ENCODE assay signal across 8 mouse cellular contexts in genomic region chr11:72940208-72941143, GRCm38 (mm10). TPM values are rescaled to one million over a fixed set of nuclear protein-coding genes. Genes with fewer than 3 reads are reported as not detected.
A peak's percentile ranks its signal among the peaks of the same experiment; 100 is the strongest.
DNase-seq lines count a peak whose midpoint lies in the region; ATAC-seq and TF ChIP-seq lines count a peak whose summit lies in the region.

No protein-coding gene starts in this region.

- no peaks in the 10 kb centered on the region for H3K27me3 ChIP-seq in kidney, embryonic 16.5 days (ENCODE audit: insufficient read depth, low read length)
- no peaks in the 10 kb centered on the region for H3K27me3 ChIP-seq in stomach, postnatal 0 days (ENCODE audit: control insufficient read depth, insufficient read depth, low read length)

- ATAC-seq in kidney, embryonic 16.5 days (ENCODE audit: low FRiP score, low TSS enrichment): no peak
- peak; percentile 79 for ATAC-seq in stomach, postnatal 0 days (ENCODE audit: low FRiP score, low TSS enrichment)

- H3K27ac ChIP-seq in kidney, embryonic 16.5 days (ENCODE audit: low read length): no peak overlapping the region
- H3K27ac ChIP-seq in macrophage: peak overlapping the region; percentile 19; the same call in 1 of the 2 replicates
- H3K27ac ChIP-seq in stomach, postnatal 0 days (replicated peaks): peak overlapping the region; percentile 63; the same call in 1 of the 2 replicates

- TF ChIP-seq CTCF in stomach, postnatal 0 days (IDR thresholded peaks at IDR 0.05; ENCODE audit: low read depth): peak; percentile 84

- peak overlapping the region; percentile 19 for H3K4me3 ChIP-seq in kidney, embryonic 16.5 days (ENCODE audit: low read length)
- peak overlapping the region; percentile 28 for H3K4me3 ChIP-seq in macrophage (ENCODE audit: inconsistent target)
- H3K4me3 ChIP-seq in stomach, postnatal 0 days (ENCODE audit: low read depth, low read length): peak overlapping the region; percentile 43

- 44% methylated on average over 20 of the region's 20 CpGs for WGBS in kidney, embryonic 16.5 days
- whole genome bisulfite sequencing in macrophage (ENCODE audit: missing documents): 42% methylated on average over 20 of the region's 20 CpGs
- 26% methylated on average over 20 of the region's 20 CpGs for WGBS in stomach, postnatal 0 days

- H3K36me3 ChIP-seq in kidney, embryonic 16.5 days (ENCODE audit: insufficient read depth, low read length): no peaks in the 10 kb centered on the region
- H3K36me3 ChIP-seq in macrophage (ENCODE audit: inconsistent target): no peaks in the 10 kb centered on the region
- no peaks in the 10 kb centered on the region for H3K36me3 ChIP-seq in stomach, postnatal 0 days (ENCODE audit: control insufficient read depth, insufficient read depth, low read length)

- H3K79me2 ChIP-seq in macrophage (ENCODE audit: inconsistent target): no peaks in the 10 kb centered on the region

- no peak for TF ChIP-seq EP300 in stomach, postnatal 0 days (optimal IDR thresholded peaks at IDR 0.05)

- peak overlapping the region; percentile 17 for H3K4me2 ChIP-seq in kidney, embryonic 16.5 days (replicated peaks; ENCODE audit: low read depth, low read length)
- H3K4me2 ChIP-seq in stomach, postnatal 0 days (replicated peaks; ENCODE audit: low read depth): peak overlapping the region; percentile 50

- no peaks in the 10 kb centered on the region for H3K9me3 ChIP-seq in kidney, embryonic 16.5 days (ENCODE audit: low read length)
- H3K9me3 ChIP-seq in stomach, postnatal 0 days (ENCODE audit: control insufficient read depth, low read length): no peaks in the 10 kb centered on the region

- peaks cover 9% of the 10 kb centered on the region for H3K4me1 ChIP-seq in kidney, embryonic 16.5 days (ENCODE audit: insufficient read depth, low read length)
- H3K4me1 ChIP-seq in stomach, postnatal 0 days (replicated peaks; ENCODE audit: control insufficient read depth, insufficient read depth): no peaks in the 10 kb centered on the region

- H3K9ac ChIP-seq in kidney, embryonic 16.5 days (replicated peaks; ENCODE audit: low read length): no peak overlapping the region
- peak overlapping the region; percentile 52 for H3K9ac ChIP-seq in stomach, postnatal 0 days (ENCODE audit: low read length)

- peak; percentile 56 for DNase-seq in urinary bladder, postnatal 14 days (ENCODE audit: low spot score)
- DNase-seq in urinary bladder, postnatal 4 days (ENCODE audit: low spot score in 2 of 2): no peak
- peak; percentile 31 to 42 for DNase-seq in cerebellum, postnatal 36 days
- peak; percentile 41 to 65 for DNase-seq in heart, adult 9 months (ENCODE audit: low spot score in 2 of 2)
- DNase-seq in stomach, postnatal 0 days (ENCODE audit: low spot score): peak; percentile 60
- DNase-seq in urinary bladder, postnatal 10 days (ENCODE audit: low spot score): no peak

RNA-seq across cellular contexts. Expression of gene Atp2a3, which starts 20.5 kb away (rescaled TPM):
- 5.4 and 5.9 TPM in 2 replicates for polyA plus RNA-seq in kidney, embryonic 16.5 days (2015; fragmentation: Nextera tagmentation; extraction: Ambion mirVana)
- total RNA-seq in macrophage (2018; cell fraction: chromatin; rRNA removed): 10 to 100 TPM in 12 of 26 experiments, 1 to 10 TPM in 14; 1.8 to 23.6 (median 9.8) TPM
- total RNA-seq in macrophage (2018; cell fraction: cytosol; rRNA removed): 10 to 100 TPM in 12 of 26 experiments, 1 to 10 TPM in 14; 1.8 to 22.6 (median 8.3) TPM
- 10 to 100 TPM in 18 of 26 experiments, 1 to 10 TPM in 8; 4.8 to 27.7 (median 15.6) TPM for total RNA-seq in macrophage (2018; cell fraction: nucleus; rRNA removed)
- 5.0 to 11.9 TPM (median 5.1 TPM) in 3 replicates for polyA plus RNA-seq in macrophage (2018)
- polyA plus RNA-seq in stomach, postnatal 0 days (2015; fragmentation: Nextera tagmentation; extraction: Ambion mirVana): 19.6 and 21.9 TPM in 2 replicates

RNA-seq across cellular contexts. Expression of gene P2rx1, which starts 58.4 kb away (rescaled TPM):
- 1.7 and 3.1 TPM in 2 replicates for polyA plus RNA-seq in kidney, embryonic 16.5 days (2015; fragmentation: Nextera tagmentation; extraction: Ambion mirVana)
- 1 to 10 TPM in 6 of 26 experiments, under 1 TPM in 17, not detected in 3; 0.29 to 2.1 (median 0.66) TPM for total RNA-seq in macrophage (2018; cell fraction: chromatin; rRNA removed)
- total RNA-seq in macrophage (2018; cell fraction: cytosol; rRNA removed): 1 to 10 TPM in 3 of 26 experiments, under 1 TPM in 23; 0.23 to 1.3 (median 0.75) TPM
- 1 to 10 TPM in 18 of 26 experiments, under 1 TPM in 7, not detected in 1; 0.29 to 1.9 (median 1.2) TPM for total RNA-seq in macrophage (2018; cell fraction: nucleus; rRNA removed)
- 0.12 to 0.80 TPM (median 0.33 TPM) in 3 replicates for polyA plus RNA-seq in macrophage (2018)
- 0.97 and 0.98 TPM in 2 replicates for polyA plus RNA-seq in stomach, postnatal 0 days (2015; fragmentation: Nextera tagmentation; extraction: Ambion mirVana)

Comparison
In these comparisons a context has a peak if more than half of its experiments do, and no peak if none do; other contexts are left out.
1. DNase-seq: peak in urinary bladder, postnatal 14 days (single experiment), cerebellum, postnatal 36 days (2 of 2), heart, adult 9 months (2 of 2) and stomach, postnatal 0 days (single experiment); none in urinary bladder, postnatal 4 days (0 of 2) and urinary bladder, postnatal 10 days (single experiment).
2. Peak in every context shown above with its lines, with median percentiles within 50 percentile points of each other: H3K4me3 ChIP-seq.